Mouse (Mus musculus) lung, postnatal 0 days (tissue): ENCODE data around the gene Mvb12b. TPM values are rescaled to one million over a fixed set of nuclear protein-coding genes. Genes with fewer than 3 reads are reported as not detected.
A peak's percentile ranks its signal among the peaks of the same experiment; 100 is the strongest.

ENCODE experiments used
- ATAC-seq: fragments of 200-750 bp; cut with Nextera tagmentation; 2 replicates; pipeline ENCODE4 v1.8.0; 2017; ENCODE audit warnings: moderate library complexity
- DNase-seq: peaks from one replicate; pipeline ENCODE4 v3.0.0-alpha.2; 2016; ENCODE audit warnings: low spot score
- H3K27ac ChIP-seq: fragments of 300-500 bp; sonication (generic); 2 replicates; pipeline ENCODE4 v1.5.1; 2014; ENCODE audit warnings: antibody characterized with exemption, mild to moderate bottlenecking, low read length, mixed read lengths
- H3K27me3 ChIP-seq: fragments of 300-500 bp; sonication (generic); replicated peaks from 2 replicates; pipeline ENCODE4 v1.6.1; 2014; ENCODE audit warnings: low read length, mixed read lengths; ENCODE audit not compliant: insufficient read depth
- H3K36me3 ChIP-seq: fragments of 300-500 bp; sonication (generic); 2 replicates; pipeline ENCODE4 v1.6.1; 2014; ENCODE audit warnings: low read length, mixed read lengths; ENCODE audit not compliant: insufficient read depth
- H3K4me1 ChIP-seq: fragments of 300-500 bp; sonication (generic); 2 replicates; pipeline ENCODE4 v1.6.1; 2014; ENCODE audit warnings: antibody characterized with exemption, low read depth, low read length, mixed read lengths; ENCODE audit not compliant: insufficient read depth
- H3K4me2 ChIP-seq: fragments of 300-500 bp; sonication (generic); replicated peaks from 2 replicates; pipeline ENCODE4 v1.6.1; 2014; ENCODE audit warnings: low read depth, mild to moderate bottlenecking, low read length, moderate library complexity, mixed read lengths
- H3K4me3 ChIP-seq: fragments of 300-500 bp; sonication (generic); 2 replicates; pipeline ENCODE4 v1.5.1; 2014; ENCODE audit warnings: low read depth, low read length
- H3K9ac ChIP-seq: fragments of 300-500 bp; sonication (generic); replicated peaks from 2 replicates; pipeline ENCODE4 v1.6.1; 2014; ENCODE audit warnings: low read depth, mild to moderate bottlenecking
- H3K9me3 ChIP-seq: fragments of 300-500 bp; sonication (generic); 2 replicates; pipeline ENCODE4 v1.6.1; 2016; ENCODE audit warnings: low read length, mixed read lengths
- CTCF ChIP-seq: IDR thresholded peaks from 2 replicates; pipeline ENCODE4 v1.5.1; 2016; ENCODE audit warnings: antibody characterized with exemption, mild to moderate bottlenecking
- EP300 ChIP-seq: IDR thresholded peaks from 2 replicates; pipeline ENCODE4 v1.6.1; 2016; ENCODE audit warnings: antibody characterized with exemption, mild to moderate bottlenecking, control low read depth
- WGBS: fragments of 180-500 bp; shearing (Covaris S2); extraction: QIAGEN DNeasy Blood & Tissue Kit; methylation state at CpG from one replicate; pipeline ENCODE4 v1.1.7; 2014; 5-methylcytosine and 5-hydroxymethylcytosine counted together
- polyA plus RNA-seq: library from polyadenylated mRNA; unstranded; fragments of >200 nt; fragmentation: Nextera tagmentation; extraction: Ambion mirVana; gene quantifications from 2 replicates; pipeline ENCODE4 v1.2.1, GENCODE M21; 2015

Mvb12b gene
- polyA plus RNA-seq, 1 experiment from 2014 or later = 21.3 TPM

DNA sequence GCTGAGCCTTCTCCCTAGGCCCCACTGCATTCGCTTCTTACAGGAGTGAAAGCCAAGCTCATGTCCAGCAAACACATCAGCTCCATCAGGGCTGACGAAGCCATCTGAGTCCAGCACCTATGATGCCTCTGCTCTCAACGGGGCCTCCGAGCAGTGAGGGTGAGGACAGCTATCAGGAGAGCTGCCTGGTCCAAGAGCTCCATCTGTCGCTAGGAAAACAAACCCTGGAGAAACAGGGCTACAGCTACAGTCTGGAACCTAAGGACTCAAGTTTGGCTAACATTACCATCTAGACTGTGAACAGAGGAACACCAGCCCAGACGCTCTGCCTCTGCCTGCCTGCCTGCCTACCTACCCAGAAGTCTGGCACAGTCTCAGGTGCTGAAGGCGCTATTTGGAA, 104.3 kb downstream of the Mvb12b start:
- no peaks in the 10 kb centered on the region for H3K36me3 ChIP-seq
- no peak overlapping the region for H3K27ac ChIP-seq
- H3K4me1 ChIP-seq = no peaks in the 10 kb centered on the region
- TF ChIP-seq CTCF (peak; percentile 41; the same call in 1 of the 2 replicates), EP300 (no peak)
- no peaks in the 10 kb centered on the region for H3K27me3 ChIP-seq
- no peak overlapping the region for H3K4me2 ChIP-seq
- H3K9ac ChIP-seq = no peak overlapping the region
- H3K4me3 ChIP-seq = no peak overlapping the region
- ATAC-seq = 0 out of 2 replicates have a peak, but pooled peaks have one; percentile 28
- DNase-seq = peak; percentile 31
- 63% methylated on average over 7 of the region's 7 CpGs for WGBS
- no peaks in the 10 kb centered on the region for H3K9me3 ChIP-seq

DNA sequence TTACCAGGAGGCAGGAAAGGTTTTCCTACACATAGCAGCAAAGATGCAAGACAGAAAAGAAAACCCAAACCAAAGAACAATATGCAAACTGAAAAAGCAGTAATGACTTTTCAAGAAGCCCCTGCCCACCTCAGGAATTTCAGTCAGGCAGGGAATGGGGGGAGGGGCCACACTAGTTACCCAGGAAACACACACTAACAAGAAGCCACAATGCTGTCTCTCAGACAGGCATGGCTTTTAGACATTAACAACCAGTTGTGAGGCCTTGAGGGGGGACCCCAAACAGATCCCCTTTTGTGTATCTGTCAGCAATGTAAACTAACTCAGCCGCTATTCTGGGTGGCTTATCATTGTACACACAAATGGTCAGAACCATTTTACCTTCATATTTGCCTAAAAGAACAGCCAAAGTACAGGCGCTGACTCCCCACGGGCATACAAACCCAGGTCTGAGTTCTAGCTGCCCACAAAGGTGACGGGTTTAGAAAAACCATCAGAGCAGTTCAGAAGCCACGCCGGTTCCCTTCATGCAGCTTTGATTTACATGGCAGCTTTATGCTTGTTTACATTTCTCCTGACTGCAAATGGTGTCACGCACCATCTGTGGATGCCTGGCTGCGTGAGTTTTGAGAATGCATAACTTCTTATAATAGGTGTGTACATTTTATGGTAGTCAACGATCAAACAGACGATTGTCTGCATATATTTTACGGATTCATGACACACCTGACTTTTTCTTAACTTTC, 105.9 kb downstream of the Mvb12b start:
- Histone ChIP-seq H3K36me3 (0 out of 2 replicates have a peak, but pooled peaks cover 8% of the 10 kb centered on the region), H3K9me3 (0 out of 2 replicates have a peak, but pooled peaks cover 6% of the 10 kb centered on the region), H3K9ac (no peak overlapping the region), H3K4me3 (no peak overlapping the region), H3K27ac (no peak overlapping the region), H3K4me1 (no peaks in the 10 kb centered on the region), H3K27me3 (no peaks in the 10 kb centered on the region), H3K4me2 (no peak overlapping the region)
- ATAC-seq (peak; percentile 57; the same call in 1 of the 2 replicates), DNase-seq (peak; percentile 58)
- TF ChIP-seq EP300 (no peak), CTCF (no peak)
- 38% methylated on average over 11 of the region's 11 CpGs for WGBS

DNA sequence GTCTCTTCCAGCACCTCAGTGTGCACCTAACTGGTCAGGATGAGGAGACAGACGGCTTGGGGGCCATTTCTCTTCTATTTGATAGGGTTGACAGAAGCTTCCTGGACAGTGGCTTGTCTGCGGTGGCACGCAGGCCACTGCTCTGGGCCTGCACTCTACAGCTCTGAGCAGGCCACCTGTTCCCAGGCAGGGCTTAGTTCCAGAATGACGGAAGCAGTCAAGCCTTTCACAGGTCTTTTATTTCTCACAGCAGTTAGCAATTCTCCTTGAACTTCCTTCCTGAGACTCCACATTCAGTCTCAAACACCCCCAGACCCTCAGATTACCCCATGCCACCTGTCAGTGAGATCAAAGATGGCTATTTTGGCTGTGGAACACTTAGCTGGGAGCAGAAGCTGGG, 109.3 kb downstream of the Mvb12b start:
- TF ChIP-seq CTCF = no peak
- TF ChIP-seq EP300 = no peak
- H3K9ac ChIP-seq = no peak overlapping the region
- ATAC-seq (no peak), DNase-seq (no peak)
- 93% methylated on average over 4 of the region's 4 CpGs for WGBS
- no peak overlapping the region for H3K27ac ChIP-seq
- no peaks in the 10 kb centered on the region for H3K4me1 ChIP-seq
- H3K4me3 ChIP-seq = no peak overlapping the region
- no peaks in the 10 kb centered on the region for H3K27me3 ChIP-seq
- H3K4me2 ChIP-seq = no peak overlapping the region
- 0 out of 2 replicates have a peak, but pooled peaks cover 6% of the 10 kb centered on the region for H3K9me3 ChIP-seq
- 0 out of 2 replicates have a peak, but pooled peaks cover 8% of the 10 kb centered on the region for H3K36me3 ChIP-seq

DNA sequence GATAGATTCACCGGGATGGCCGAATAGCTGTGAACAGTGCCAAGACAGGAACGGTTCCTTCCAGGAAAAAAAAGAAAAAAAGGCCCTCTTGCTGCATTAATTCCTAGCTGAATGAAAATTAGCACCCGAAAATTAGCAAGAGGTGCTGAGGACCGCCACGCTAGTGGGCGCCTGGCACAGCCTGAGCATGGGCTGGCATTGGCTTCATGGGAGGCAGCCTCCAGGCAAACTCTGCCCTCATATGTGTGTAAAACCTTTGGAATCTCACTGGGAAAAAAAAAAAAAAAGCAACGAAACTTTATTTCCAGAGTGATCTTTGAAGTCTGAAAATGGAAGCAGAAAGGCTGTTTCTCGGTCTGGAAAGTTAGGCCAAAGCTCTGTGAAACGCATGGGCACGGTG, 110.7 kb downstream of the Mvb12b start:
- Histone ChIP-seq H3K36me3 (0 out of 2 replicates have a peak, but pooled peaks cover 8% of the 10 kb centered on the region), H3K27ac (no peak overlapping the region), H3K4me3 (no peak overlapping the region), H3K4me2 (no peak overlapping the region), H3K9ac (no peak overlapping the region), H3K4me1 (no peaks in the 10 kb centered on the region), H3K27me3 (no peaks in the 10 kb centered on the region), H3K9me3 (0 out of 2 replicates have a peak, but pooled peaks cover 6% of the 10 kb centered on the region)
- no peak for ATAC-seq
- TF ChIP-seq EP300 (no peak), CTCF (no peak)
- 99% methylated on average over 11 of the region's 11 CpGs for WGBS
- no peak for DNase-seq

DNA sequence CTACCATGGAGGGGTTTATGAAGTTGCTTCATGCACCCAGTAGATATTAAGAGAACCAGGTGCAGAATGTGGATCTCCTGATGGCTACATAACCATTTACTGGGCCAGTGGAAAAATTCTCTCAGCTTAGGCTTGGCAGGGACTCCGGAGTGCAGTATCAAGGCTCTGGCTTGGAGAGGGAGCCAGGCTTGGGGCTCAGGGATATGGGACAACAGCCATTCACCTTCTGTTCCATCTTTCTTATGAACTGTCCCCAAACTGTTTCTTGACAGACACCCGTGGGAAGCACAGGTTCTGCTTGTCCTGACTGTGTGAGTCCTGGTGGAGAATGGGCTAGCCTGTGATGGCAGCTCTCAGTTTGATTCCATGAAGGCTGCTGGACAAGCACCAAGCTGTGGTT, 112.9 kb downstream of the Mvb12b start:
- Histone ChIP-seq H3K27ac (no peak overlapping the region), H3K36me3 (0 out of 2 replicates have a peak, but pooled peaks cover 8% of the 10 kb centered on the region)
- no peak for ATAC-seq

DNA sequence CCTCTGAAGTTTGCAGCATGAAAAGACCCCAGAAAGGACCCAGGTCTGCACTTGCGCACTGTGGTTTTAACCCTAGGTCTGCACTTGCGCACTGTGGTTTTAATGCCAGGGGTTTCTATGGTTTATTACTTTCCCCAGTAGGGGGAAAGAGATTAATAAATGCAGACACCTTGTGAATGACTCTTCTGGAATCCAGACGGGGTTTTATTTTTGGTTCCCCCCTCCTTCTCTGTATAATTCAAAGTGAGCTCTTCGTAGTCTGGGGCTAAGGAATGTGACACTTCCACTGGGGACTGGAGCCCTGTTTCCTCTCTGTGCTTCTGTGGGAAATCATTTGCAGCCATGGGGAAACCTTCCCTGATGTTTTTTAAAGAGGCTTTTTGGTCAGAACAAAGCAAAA, 113.6 kb downstream of the Mvb12b start:
- Histone ChIP-seq H3K27me3 (no peaks in the 10 kb centered on the region), H3K4me1 (no peaks in the 10 kb centered on the region), H3K4me3 (no peak overlapping the region), H3K36me3 (0 out of 2 replicates have a peak, but pooled peaks cover 8% of the 10 kb centered on the region), H3K4me2 (no peak overlapping the region), H3K9ac (no peak overlapping the region), H3K27ac (no peak overlapping the region), H3K9me3 (0 out of 2 replicates have a peak, but pooled peaks cover 6% of the 10 kb centered on the region)
- 60% methylated on average over 4 of the region's 4 CpGs for WGBS
- DNase-seq = no peak
- no peak for TF ChIP-seq CTCF
- TF ChIP-seq EP300 = no peak
- no peak for ATAC-seq

More for the DNA sequence above, 112.9 kb downstream of the Mvb12b start:
- Histone ChIP-seq H3K4me3 (no peak overlapping the region), H3K27me3 (no peaks in the 10 kb centered on the region), H3K4me2 (no peak overlapping the region), H3K9ac (no peak overlapping the region), H3K4me1 (no peaks in the 10 kb centered on the region), H3K9me3 (0 out of 2 replicates have a peak, but pooled peaks cover 6% of the 10 kb centered on the region)
- no peak for DNase-seq
- 80% methylated on average over 2 of the region's 2 CpGs for WGBS
- no peak for TF ChIP-seq CTCF
- no peak for TF ChIP-seq EP300
